Mouse (Mus musculus) intestine, postnatal 0 days (tissue): ENCODE measurements at regions not wholly inside any gene's neighbourhood (a gene's known extent, or its start where the extent isn't known, plus 50 kb on each side); places are given as distances from the start of the nearest gene placed in this dataset.

Source experiments
- ATAC-seq: fragments of 200-750 bp; cut with Nextera tagmentation; 2 replicates; pipeline ENCODE4 v1.8.0; 2017; ENCODE audit warnings: mild to moderate bottlenecking, moderate TSS enrichment, moderate library complexity
- H3K27ac ChIP-seq: fragments of 300-500 bp; sonication (generic); 2 replicates; pipeline ENCODE4 v1.5.1; 2014; ENCODE audit warnings: mild to moderate bottlenecking, low read depth, low read length, moderate library complexity
- H3K27me3 ChIP-seq: fragments of 300-500 bp; sonication (generic); replicated peaks from 2 replicates; pipeline ENCODE4 v1.6.1; 2014; ENCODE audit warnings: low read length, mixed read lengths; ENCODE audit not compliant: control insufficient read depth, insufficient read depth
- H3K36me3 ChIP-seq: fragments of 300-500 bp; sonication (generic); 2 replicates; pipeline ENCODE4 v1.6.1; 2014; ENCODE audit warnings: mild to moderate bottlenecking, moderate library complexity; ENCODE audit not compliant: control insufficient read depth, insufficient read depth
- H3K4me1 ChIP-seq: fragments of 300-500 bp; sonication (generic); replicated peaks from 2 replicates; pipeline ENCODE4 v1.6.1; 2014; ENCODE audit warnings: antibody characterized with exemption, low read length, mixed read lengths; ENCODE audit not compliant: control insufficient read depth, insufficient read depth
- H3K4me2 ChIP-seq: fragments of 300-500 bp; sonication (generic); replicated peaks from 2 replicates; pipeline ENCODE4 v1.6.1; 2014; ENCODE audit warnings: low read depth, mild to moderate bottlenecking, moderate library complexity
- H3K4me3 ChIP-seq: fragments of 300-500 bp; sonication (generic); 2 replicates; pipeline ENCODE4 v1.5.1; 2014; ENCODE audit warnings: low read depth, low read length
- H3K9ac ChIP-seq: fragments of 300-500 bp; sonication (generic); 2 replicates; pipeline ENCODE4 v1.6.1; 2014; ENCODE audit warnings: mild to moderate bottlenecking, low read depth, low read length
- H3K9me3 ChIP-seq: fragments of 300-500 bp; sonication (generic); 2 replicates; pipeline ENCODE4 v1.6.1; 2016; ENCODE audit warnings: mixed run types; ENCODE audit not compliant: control insufficient read depth
- CTCF ChIP-seq: sonication (generic); IDR thresholded peaks from 2 replicates; pipeline ENCODE4 v1.5.1; 2016; ENCODE audit warnings: low read depth, mild to moderate bottlenecking, control low read depth, antibody characterized with exemption, moderate library complexity
- WGBS: fragments of 180-500 bp; shearing (Covaris S2); extraction: QIAGEN DNeasy Blood & Tissue Kit; methylation state at CpG from one replicate; pipeline ENCODE4 v1.1.7; 2014; 5-methylcytosine and 5-hydroxymethylcytosine counted together

- 71% methylated on average over 1 of the region's 1 CpGs for WGBS
- Histone ChIP-seq H3K36me3 (no peaks in the 10 kb centered on the region), H3K27me3 (no peaks in the 10 kb centered on the region), H3K4me3 (no peak overlapping the region), H3K9ac (no peak overlapping the region), H3K4me2 (no peak overlapping the region), H3K27ac (no peak overlapping the region), H3K4me1 (no peaks in the 10 kb centered on the region), H3K9me3 (no peaks in the 10 kb centered on the region)
- TF ChIP-seq CTCF = no peak
- no peak for ATAC-seq
These were observed 60.9 kb upstream of the Mbnl1 start for GRCm38 (mm10) chr3:60411746-60412145.

DNA sequence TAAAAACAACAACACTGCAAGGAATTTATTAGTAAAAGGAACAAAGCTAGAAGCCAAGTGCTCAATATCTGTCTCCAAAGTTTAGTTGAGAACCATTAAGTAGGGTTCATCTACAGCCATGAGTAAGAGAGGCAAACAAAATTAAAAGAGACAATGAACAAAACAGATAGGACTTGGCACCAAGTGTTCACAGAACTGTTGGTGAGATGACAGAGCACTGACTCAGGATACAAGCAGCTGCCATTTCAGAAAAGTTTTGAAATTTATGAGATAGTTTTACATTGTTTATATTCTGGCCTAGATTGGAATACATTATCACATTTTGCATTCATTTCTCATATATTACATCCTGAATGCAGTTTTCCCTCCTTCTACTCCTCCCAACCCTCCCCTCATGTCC, 60.4 kb upstream of the Mbnl1 start:
- H3K9ac ChIP-seq = no peak overlapping the region

GRCm38 (mm10) chr3:60413749-60414148, 58.9 kb upstream of the Mbnl1 start:
- no peaks in the 10 kb centered on the region for H3K4me1 ChIP-seq
- no peak overlapping the region for H3K27ac ChIP-seq
- H3K4me3 ChIP-seq = no peak overlapping the region
- no peaks in the 10 kb centered on the region for H3K9me3 ChIP-seq
- no peak overlapping the region for H3K9ac ChIP-seq
- TF ChIP-seq CTCF = no peak
- 74% methylated on average over 3 of the region's 3 CpGs for WGBS
- ATAC-seq = no peak
- H3K4me2 ChIP-seq = no peak overlapping the region
- no peaks in the 10 kb centered on the region for H3K27me3 ChIP-seq
- H3K36me3 ChIP-seq = no peaks in the 10 kb centered on the region

More for the DNA sequence above, 60.4 kb upstream of the Mbnl1 start:
- no peaks in the 10 kb centered on the region for H3K36me3 ChIP-seq
- TF ChIP-seq CTCF = no peak
- no peak overlapping the region for H3K4me3 ChIP-seq
- no peaks in the 10 kb centered on the region for H3K27me3 ChIP-seq
- H3K9me3 ChIP-seq = no peaks in the 10 kb centered on the region
- no peaks in the 10 kb centered on the region for H3K4me1 ChIP-seq
- H3K4me2 ChIP-seq = no peak overlapping the region
- no peak for ATAC-seq
- H3K27ac ChIP-seq = no peak overlapping the region

DNA sequence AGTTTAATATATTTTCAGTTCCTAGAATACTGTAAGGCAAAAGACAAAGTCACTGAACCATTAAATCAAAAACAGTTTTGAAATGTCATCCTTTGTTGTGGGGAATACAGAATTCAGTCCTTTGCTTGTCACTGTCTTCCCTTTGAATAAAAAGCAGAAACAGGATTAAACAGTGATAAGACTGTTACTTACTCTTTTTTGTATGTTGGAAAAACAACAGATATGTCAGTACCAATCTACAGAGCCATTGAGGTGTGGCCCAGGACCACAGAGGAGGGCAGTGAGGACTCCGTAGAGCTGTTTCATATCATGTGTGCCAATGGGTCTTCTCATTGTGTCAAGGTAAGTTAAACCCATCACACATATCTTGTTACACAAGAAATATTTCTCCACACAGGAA, 55.6 kb upstream of the Mbnl1 start:
- 88% methylated on average over 1 of the region's 1 CpGs for WGBS
- H3K4me1 ChIP-seq = no peaks in the 10 kb centered on the region
- H3K9ac ChIP-seq = no peak overlapping the region
- no peak for TF ChIP-seq CTCF
- H3K4me2 ChIP-seq = no peak overlapping the region
- no peak overlapping the region for H3K4me3 ChIP-seq
- ATAC-seq = no peak
- no peaks in the 10 kb centered on the region for H3K27me3 ChIP-seq
- no peaks in the 10 kb centered on the region for H3K9me3 ChIP-seq
- no peak overlapping the region for H3K27ac ChIP-seq
- no peaks in the 10 kb centered on the region for H3K36me3 ChIP-seq

DNA sequence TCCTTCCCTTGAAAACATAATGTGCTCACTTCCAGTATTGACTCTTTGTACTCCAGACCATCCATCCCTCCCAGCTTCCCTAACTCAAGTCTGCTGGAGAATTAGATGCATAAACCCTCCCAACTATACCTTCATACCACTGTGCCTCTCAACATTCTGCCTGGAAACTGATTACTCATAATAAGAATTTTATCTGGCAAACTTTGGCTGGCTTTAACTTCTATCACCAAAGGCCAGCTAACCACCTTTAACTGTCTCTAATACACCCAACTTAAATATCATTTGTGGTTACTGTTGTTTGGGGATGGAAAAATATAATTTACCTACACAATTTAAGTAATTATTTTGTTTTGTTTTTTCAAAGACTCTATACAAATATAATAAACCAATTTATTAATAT, 54.0 kb upstream of the Mbnl1 start:
- ATAC-seq = no peak
- no peak for TF ChIP-seq CTCF
- Histone ChIP-seq H3K27ac (no peak overlapping the region), H3K36me3 (no peaks in the 10 kb centered on the region), H3K4me2 (no peak overlapping the region), H3K9ac (no peak overlapping the region), H3K4me1 (no peaks in the 10 kb centered on the region), H3K4me3 (no peak overlapping the region), H3K9me3 (no peaks in the 10 kb centered on the region), H3K27me3 (no peaks in the 10 kb centered on the region)

- Histone ChIP-seq H3K27me3 (no peaks in the 10 kb centered on the region), H3K9me3 (no peaks in the 10 kb centered on the region), H3K4me3 (no peak overlapping the region), H3K27ac (no peak overlapping the region), H3K4me1 (no peaks in the 10 kb centered on the region), H3K4me2 (no peak overlapping the region), H3K9ac (no peak overlapping the region), H3K36me3 (no peaks in the 10 kb centered on the region)
- WGBS = 91% methylated on average over 3 of the region's 3 CpGs
- no peak for TF ChIP-seq CTCF
- no peak for ATAC-seq
These were observed 53.4 kb upstream of the Mbnl1 start for GRCm38 (mm10) chr3:60419216-60419615.
